Mouse (Mus musculus) heart, embryonic 15.5 days (tissue): Measurements from ENCODE around the gene Pgpep1. TPM values are rescaled to one million over a fixed set of nuclear protein-coding genes. Genes with fewer than 3 reads are reported as not detected.

Source experiments
- ATAC-seq: fragments of 200-750 bp; cut with Nextera tagmentation; replicated peaks from 2 replicates; pipeline ENCODE4 v1.8.0; 2017; ENCODE audit warnings: low read depth, moderate TSS enrichment; ENCODE audit not compliant: insufficient number of reproducible peaks, insufficient read depth, low FRiP score
- H3K27ac ChIP-seq: fragments of 300-500 bp; sonication (generic); 2 replicates; pipeline ENCODE4 v1.5.1; 2015; ENCODE audit warnings: mild to moderate bottlenecking, inconsistent platforms
- H3K27me3 ChIP-seq: fragments of 300-500 bp; sonication (generic); 2 replicates; pipeline ENCODE4 v1.6.1; 2015; ENCODE audit warnings: inconsistent platforms
- H3K36me3 ChIP-seq: fragments of 300-500 bp; sonication (generic); 2 replicates; pipeline ENCODE4 v1.6.1; 2015; ENCODE audit warnings: mild to moderate bottlenecking, inconsistent platforms
- H3K4me1 ChIP-seq: fragments of 300-500 bp; sonication (generic); replicated peaks from 2 replicates; pipeline ENCODE4 v1.6.1; 2015; ENCODE audit warnings: inconsistent platforms
- H3K4me2 ChIP-seq: fragments of 300-500 bp; sonication (generic); 2 replicates; pipeline ENCODE4 v1.6.1; 2015; ENCODE audit warnings: inconsistent platforms, mild to moderate bottlenecking, moderate library complexity
- H3K4me3 ChIP-seq: fragments of 300-500 bp; sonication (generic); 2 replicates; pipeline ENCODE4 v1.5.1; 2015; ENCODE audit warnings: mild to moderate bottlenecking, inconsistent platforms
- H3K9ac ChIP-seq: fragments of 300-500 bp; sonication (generic); 2 replicates; pipeline ENCODE4 v1.6.1; 2015; ENCODE audit warnings: mild to moderate bottlenecking, inconsistent platforms
- H3K9me3 ChIP-seq: fragments of 300-500 bp; sonication (generic); replicated peaks from 2 replicates; pipeline ENCODE4 v1.6.1; 2016; ENCODE audit warnings: inconsistent platforms
- WGBS: fragments of 180-500 bp; shearing (Covaris S2); methylation state at CpG from one replicate; pipeline ENCODE4 v1.1.7; 2015; ENCODE audit warnings: mixed read lengths; 5-methylcytosine and 5-hydroxymethylcytosine counted together
- polyA plus RNA-seq: library from polyadenylated mRNA; unstranded; fragments of >200 nt; fragmentation: Nextera tagmentation; extraction: Ambion mirVana; gene quantifications from 2 replicates; pipeline ENCODE4 v1.2.1, GENCODE M21; 2015

Gene Pgpep1
- polyA plus RNA-seq, 1 experiment from 2014 or later, result 32.2 TPM

DNA sequence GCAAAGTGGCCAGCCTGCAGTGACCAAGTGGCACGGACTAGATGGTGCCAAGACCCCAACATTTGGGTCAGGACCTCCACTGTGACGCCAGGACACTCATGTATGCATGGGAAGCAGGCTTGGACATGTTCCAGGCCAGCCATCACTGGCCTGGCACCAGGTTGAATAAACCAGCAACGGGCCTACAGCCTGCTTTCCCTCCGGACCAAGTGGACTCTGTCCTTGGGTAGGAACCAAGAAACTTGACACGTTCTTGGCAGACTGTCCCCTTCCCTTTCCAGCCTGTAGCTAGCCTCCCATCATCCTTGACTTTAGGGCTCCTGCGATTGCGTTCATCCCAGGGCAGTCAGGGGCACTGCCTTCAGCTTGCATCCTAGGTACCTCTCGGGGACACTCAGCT is 27.4 kb upstream of the Pgpep1 start:
- ATAC-seq, result no peak
- no peak overlapping the region for H3K4me2 ChIP-seq
- 55% methylated on average over 8 of the region's 8 CpGs for WGBS

DNA sequence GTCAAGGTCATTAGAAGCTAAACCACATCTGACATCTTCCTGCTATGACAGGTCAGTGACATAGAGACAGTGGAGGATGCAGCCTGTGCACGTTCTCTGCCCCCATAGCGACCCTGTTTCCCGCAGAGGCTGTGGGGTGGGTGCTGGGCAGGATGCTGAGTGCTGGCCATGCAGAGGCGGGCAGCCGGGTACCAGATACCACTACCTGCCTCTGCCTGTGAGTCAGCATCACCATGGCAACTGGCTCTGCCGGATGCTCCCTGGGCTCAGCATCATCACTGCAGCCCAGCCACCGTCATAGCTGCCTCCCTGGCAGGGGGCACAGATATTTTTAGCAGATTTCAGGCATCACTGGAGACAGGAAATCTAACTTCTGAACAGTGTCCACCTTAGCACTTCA is 24.1 kb upstream of the Pgpep1 start:
- Histone ChIP-seq H3K27ac (no peak overlapping the region), H3K9ac (no peak overlapping the region), H3K4me2 (no peak overlapping the region), H3K4me1 (peaks cover 28% of the 10 kb centered on the region), H3K9me3 (no peaks in the 10 kb centered on the region), H3K36me3 (peaks cover 3% of the 10 kb centered on the region; the same call in 1 of the 2 replicates), H3K4me3 (no peak overlapping the region), H3K27me3 (no peaks in the 10 kb centered on the region)
- WGBS, result 48% methylated on average over 7 of the region's 7 CpGs
- ATAC-seq, result no peak

More for the DNA sequence above, 27.4 kb upstream of the Pgpep1 start:
- Histone ChIP-seq H3K4me1 (peaks cover 32% of the 10 kb centered on the region), H3K9ac (no peak overlapping the region), H3K9me3 (no peaks in the 10 kb centered on the region), H3K4me3 (no peak overlapping the region), H3K27me3 (no peaks in the 10 kb centered on the region), H3K27ac (peak overlapping the region; percentile 41; the same call in 1 of the 2 replicates), H3K36me3 (no peaks in the 10 kb centered on the region)

- Histone ChIP-seq H3K4me3 (peak overlapping the region; percentile 26), H3K9me3 (no peaks in the 10 kb centered on the region), H3K27ac (peak overlapping the region; percentile 94), H3K36me3 (peaks cover 18% of the 10 kb centered on the region), H3K4me1 (peaks cover 27% of the 10 kb centered on the region), H3K4me2 (peak overlapping the region; percentile 51), H3K9ac (peak overlapping the region; percentile 53), H3K27me3 (no peaks in the 10 kb centered on the region)
- ATAC-seq, result peak; percentile 19
- 61% methylated on average over 3 of the region's 3 CpGs for WGBS
Measured at GRCm38 (mm10) chr8:70682692-70683091, 22.5 kb upstream of the Pgpep1 start.

GRCm38 (mm10) chr8:70682193-70682592 is 22.0 kb upstream of the Pgpep1 start:
- peak overlapping the region; percentile 53 for H3K9ac ChIP-seq
- no peaks in the 10 kb centered on the region for H3K27me3 ChIP-seq
- peak overlapping the region; percentile 26 for H3K4me3 ChIP-seq
- H3K4me1 ChIP-seq, result peaks cover 22% of the 10 kb centered on the region
- 3% methylated on average over 19 of the region's 19 CpGs for WGBS
- peak overlapping the region; percentile 94 for H3K27ac ChIP-seq
- H3K9me3 ChIP-seq, result no peaks in the 10 kb centered on the region
- H3K4me2 ChIP-seq, result peak overlapping the region; percentile 51
- peak; percentile 89 for ATAC-seq
- H3K36me3 ChIP-seq, result peaks cover 18% of the 10 kb centered on the region

GRCm38 (mm10) chr8:70681410-70681809 is 21.2 kb upstream of the Pgpep1 start:
- peaks cover 22% of the 10 kb centered on the region for H3K4me1 ChIP-seq
- ATAC-seq, result no peak
- H3K9me3 ChIP-seq, result no peaks in the 10 kb centered on the region
- no peak overlapping the region for H3K4me3 ChIP-seq
- 0 out of 2 replicates have a peak overlapping the region, but pooled peaks have one; percentile 53 for H3K9ac ChIP-seq
- peak overlapping the region; percentile 94 for H3K27ac ChIP-seq
- H3K36me3 ChIP-seq, result peaks cover 18% of the 10 kb centered on the region
- H3K4me2 ChIP-seq, result no peak overlapping the region
- WGBS, result 76% methylated on average over 3 of the region's 3 CpGs
- no peaks in the 10 kb centered on the region for H3K27me3 ChIP-seq

- H3K27ac ChIP-seq, result no peak overlapping the region
- H3K27me3 ChIP-seq, result no peaks in the 10 kb centered on the region
- 65% methylated on average over 3 of the region's 3 CpGs for WGBS
- ATAC-seq, result no peak
- peaks cover 18% of the 10 kb centered on the region for H3K36me3 ChIP-seq
- H3K4me1 ChIP-seq, result peaks cover 29% of the 10 kb centered on the region
- no peak overlapping the region for H3K9ac ChIP-seq
- no peaks in the 10 kb centered on the region for H3K9me3 ChIP-seq
- no peak overlapping the region for H3K4me3 ChIP-seq
- no peak overlapping the region for H3K4me2 ChIP-seq
Measured at GRCm38 (mm10) chr8:70680039-70680438, 19.9 kb upstream of the Pgpep1 start.

DNA sequence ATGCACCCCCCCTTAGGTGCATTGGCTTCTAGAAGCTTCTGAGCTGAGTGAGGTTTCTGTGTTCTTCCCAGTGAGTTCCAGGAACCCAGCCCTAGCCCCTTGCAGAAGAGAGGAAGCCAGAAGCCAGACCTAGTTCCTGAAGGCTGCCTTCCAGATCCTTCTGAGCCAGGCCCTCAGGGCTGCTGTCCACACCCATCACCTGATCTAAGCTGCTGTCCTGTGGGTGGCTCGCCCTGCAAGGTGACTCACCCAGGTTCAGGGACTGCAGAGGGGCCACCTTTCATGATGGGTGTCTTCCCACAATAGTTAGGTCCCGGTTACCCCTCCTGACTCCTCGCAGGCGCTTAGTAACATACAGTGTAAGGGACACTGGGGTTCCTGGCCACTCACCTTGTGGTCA is 19.2 kb upstream of the Pgpep1 start:
- peaks cover 36% of the 10 kb centered on the region for H3K4me1 ChIP-seq
- H3K4me2 ChIP-seq, result no peak overlapping the region
- 94% methylated on average over 4 of the region's 4 CpGs for WGBS
- peaks cover 18% of the 10 kb centered on the region for H3K36me3 ChIP-seq
- no peaks in the 10 kb centered on the region for H3K9me3 ChIP-seq
- no peak overlapping the region for H3K27ac ChIP-seq
- ATAC-seq, result no peak
- H3K9ac ChIP-seq, result no peak overlapping the region
- no peaks in the 10 kb centered on the region for H3K27me3 ChIP-seq
- no peak overlapping the region for H3K4me3 ChIP-seq

DNA sequence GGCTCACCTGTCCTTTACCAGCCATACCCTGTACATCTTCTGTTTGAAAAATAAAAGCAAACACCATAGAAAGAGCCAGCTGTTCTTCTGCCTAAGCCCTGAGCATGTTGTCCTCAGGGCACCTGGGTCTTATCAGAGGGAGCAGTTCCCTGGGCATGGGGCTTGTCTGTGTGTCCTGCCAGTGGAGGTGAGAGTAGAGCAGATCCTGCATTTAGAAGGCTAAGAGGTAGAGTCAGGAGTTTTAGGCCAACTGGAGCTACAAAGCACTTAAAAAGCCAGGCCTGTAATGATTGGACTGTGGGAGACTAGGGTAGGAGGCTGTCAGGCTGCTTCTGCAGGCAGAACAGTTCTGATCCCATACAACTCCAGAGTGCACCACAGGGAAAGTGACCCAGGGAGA is 18.5 kb upstream of the Pgpep1 start:
- no peak overlapping the region for H3K4me2 ChIP-seq
- no peak overlapping the region for H3K4me3 ChIP-seq
- peaks cover 43% of the 10 kb centered on the region for H3K4me1 ChIP-seq
- no peaks in the 10 kb centered on the region for H3K27me3 ChIP-seq
- H3K9me3 ChIP-seq, result no peaks in the 10 kb centered on the region
- H3K27ac ChIP-seq, result no peak overlapping the region
- peaks cover 18% of the 10 kb centered on the region for H3K36me3 ChIP-seq
- no peak for ATAC-seq
- no peak overlapping the region for H3K9ac ChIP-seq

DNA sequence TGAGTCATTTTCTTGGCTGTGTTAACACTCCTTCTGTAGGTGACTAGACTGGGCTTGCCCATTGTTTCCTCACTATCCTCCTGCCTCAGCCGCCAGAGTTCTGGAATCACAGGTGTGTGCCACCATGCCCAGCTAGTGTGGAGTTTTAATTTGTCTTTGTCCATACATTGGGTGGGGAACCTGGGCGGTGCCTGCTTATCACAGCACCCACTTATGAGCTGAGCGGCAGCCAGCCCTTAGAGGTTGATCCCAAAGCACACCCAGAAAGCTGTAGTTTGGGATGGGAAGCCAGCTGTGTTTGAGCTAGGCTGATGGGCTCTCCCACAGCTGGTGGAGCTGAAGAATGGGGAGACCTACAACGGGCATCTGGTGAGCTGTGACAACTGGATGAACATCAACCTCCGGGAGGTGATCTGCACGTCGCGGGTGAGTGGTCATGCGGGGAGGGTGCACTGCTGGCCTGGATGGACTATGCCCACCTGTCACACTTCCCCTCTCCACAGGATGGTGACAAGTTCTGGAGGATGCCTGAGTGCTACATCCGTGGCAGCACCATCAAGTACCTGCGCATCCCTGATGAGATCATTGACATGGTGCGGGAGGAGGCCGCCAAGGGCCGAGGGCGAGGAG is 17.4 kb upstream of the Pgpep1 start:
- H3K4me2 ChIP-seq, result no peak overlapping the region
- 89% methylated on average over 15 of the region's 15 CpGs for WGBS
- no peaks in the 10 kb centered on the region for H3K9me3 ChIP-seq
- H3K9ac ChIP-seq, result no peak overlapping the region
- ATAC-seq, result no peak
- H3K36me3 ChIP-seq, result peaks cover 18% of the 10 kb centered on the region
- H3K27me3 ChIP-seq, result no peaks in the 10 kb centered on the region
- no peak overlapping the region for H3K27ac ChIP-seq
- no peak overlapping the region for H3K4me3 ChIP-seq
- peaks cover 43% of the 10 kb centered on the region for H3K4me1 ChIP-seq

DNA sequence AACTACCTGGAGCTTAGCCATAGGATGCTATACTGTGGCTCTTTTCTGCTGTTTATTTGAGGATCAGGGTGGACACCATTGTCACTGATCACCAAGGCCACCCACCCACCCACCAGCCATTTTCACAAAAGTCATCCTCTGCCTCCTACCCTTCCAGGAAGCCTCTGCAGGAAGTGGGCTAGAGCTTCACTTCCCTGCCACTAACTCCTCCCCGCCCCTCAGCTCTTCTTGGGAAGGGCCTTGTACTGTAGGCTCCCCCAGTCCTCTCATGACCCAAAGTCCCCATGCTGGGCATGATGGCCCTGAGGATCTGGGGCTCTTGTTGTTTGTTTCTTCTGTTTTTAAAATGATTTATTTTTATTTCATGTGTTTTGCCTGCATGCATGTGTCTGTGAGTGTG is 15.1 kb upstream of the Pgpep1 start:
- Histone ChIP-seq H3K9me3 (no peaks in the 10 kb centered on the region), H3K36me3 (peaks cover 18% of the 10 kb centered on the region), H3K4me1 (peaks cover 33% of the 10 kb centered on the region), H3K4me3 (no peak overlapping the region), H3K27ac (peak overlapping the region; percentile 96; the same call in 1 of the 2 replicates), H3K27me3 (no peaks in the 10 kb centered on the region), H3K4me2 (no peak overlapping the region), H3K9ac (no peak overlapping the region)
- 90% methylated on average over 1 of the region's 1 CpGs for WGBS
- no peak for ATAC-seq

GRCm38 (mm10) chr8:70674716-70675115 is 14.5 kb upstream of the Pgpep1 start:
- H3K9ac ChIP-seq, result peak overlapping the region; percentile 66
- WGBS, result 78% methylated on average over 4 of the region's 4 CpGs
- no peak for ATAC-seq

GRCm38 (mm10) chr8:70674109-70674508 is 13.9 kb upstream of the Pgpep1 start:
- Histone ChIP-seq H3K4me3 (peak overlapping the region; percentile 79), H3K4me2 (peak overlapping the region; percentile 78), H3K9ac (peak overlapping the region; percentile 66), H3K4me1 (peaks cover 28% of the 10 kb centered on the region), H3K9me3 (no peaks in the 10 kb centered on the region), H3K36me3 (peaks cover 14% of the 10 kb centered on the region), H3K27me3 (no peaks in the 10 kb centered on the region), H3K27ac (peak overlapping the region; percentile 96)
- no peak for ATAC-seq
- WGBS, result 84% methylated on average over 3 of the region's 3 CpGs

More at GRCm38 (mm10) chr8:70674716-70675115, 14.5 kb upstream of the Pgpep1 start:
- Histone ChIP-seq H3K27ac (peak overlapping the region; percentile 96; the same call in 1 of the 2 replicates), H3K27me3 (no peaks in the 10 kb centered on the region), H3K4me3 (no peak overlapping the region), H3K9me3 (no peaks in the 10 kb centered on the region), H3K4me2 (no peak overlapping the region), H3K4me1 (peaks cover 33% of the 10 kb centered on the region), H3K36me3 (peaks cover 18% of the 10 kb centered on the region)
